Mouse (Mus musculus) v-Abl transformed pro-B cells (cell line): ENCODE results near the gene 9230102O04Rik.

Experiments
- in situ Hi-C, 2 experiments: fragments of 400-800 bp; cut with MboI; formaldehyde crosslinking; loops; one replicate each; pipeline ENCODE4 v1.15.1; 2025; ENCODE audit not compliant: unreplicated experiment in 2 of 2

Gene 9230102O04Rik

GRCm38 (mm10) chr2:9875676-9876357, 13.5 kb downstream of the 9230102O04Rik start:
- in situ Hi-C loops, result loop anchor here (5.0 to 25.0 kb wide), 3 partner anchors 411 to 1121 kb away; no protein-coding TSS in a partner anchor

GRCm38 (mm10) chr2:9875220-9875619, 14.1 kb downstream of the 9230102O04Rik start:
- in situ Hi-C loops, result loop anchor here (5.0 to 25.0 kb wide), 3 partner anchors 412 to 1120 kb away; no protein-coding TSS in a partner anchor

- in situ Hi-C loops, result loop anchor here (5.0 to 25.0 kb wide), 3 partner anchors 413 to 1120 kb away; no protein-coding TSS in a partner anchor
Observed at GRCm38 (mm10) chr2:9874467-9875219, 14.7 kb downstream of the 9230102O04Rik start.

GRCm38 (mm10) chr2:9873757-9874156, 15.6 kb downstream of the 9230102O04Rik start:
- in situ Hi-C loops, result loop anchor here in 1 of 2 experiments (10.0 kb wide), 1 partner anchor 1119 kb away; no protein-coding TSS in a partner anchor

- in situ Hi-C loops, result loop anchor here in 1 of 2 experiments (10.0 kb wide), 1 partner anchor 1118 kb away; no protein-coding TSS in a partner anchor
Observed at GRCm38 (mm10) chr2:9872682-9873081, 16.7 kb downstream of the 9230102O04Rik start.

- in situ Hi-C loops, result loop anchor here in 1 of 2 experiments (10.0 kb wide), 1 partner anchor 1117 kb away; no protein-coding TSS in a partner anchor
Observed at GRCm38 (mm10) chr2:9871798-9872197, 17.5 kb downstream of the 9230102O04Rik start.

- in situ Hi-C loops, result loop anchor here in 1 of 2 experiments (10.0 kb wide), 1 partner anchor 1116 kb away; no protein-coding TSS in a partner anchor
Observed at GRCm38 (mm10) chr2:9871141-9871716, 18.1 kb downstream of the 9230102O04Rik start.

- in situ Hi-C loops, result no loop called here
Observed at GRCm38 (mm10) chr2:9867092-9867825, 22.1 kb downstream of the 9230102O04Rik start.

- in situ Hi-C loops, result no loop called here
Observed at GRCm38 (mm10) chr2:9860698-9861097, 28.6 kb downstream of the 9230102O04Rik start.

GRCm38 (mm10) chr2:9855861-9856260, 33.5 kb downstream of the 9230102O04Rik start:
- in situ Hi-C loops, result no loop called here

GRCm38 (mm10) chr2:9852851-9853576, 36.3 kb downstream of the 9230102O04Rik start:
- in situ Hi-C loops, result no loop called here

- in situ Hi-C loops, result no loop called here
Observed at GRCm38 (mm10) chr2:9835195-9835594, 54.1 kb downstream of the 9230102O04Rik start.

GRCm38 (mm10) chr2:9833712-9834111, 55.6 kb downstream of the 9230102O04Rik start:
- in situ Hi-C loops, result no loop called here
